Mouse (Mus musculus) kidney, embryonic 14.5 days (tissue): ENCODE measurements around the gene Mkrn3. TPM values are rescaled to one million over a fixed set of nuclear protein-coding genes. Genes with fewer than 3 reads are reported as not detected.

Experiments used
- polyA plus RNA-seq: library from polyadenylated mRNA; unstranded; fragments of >200 nt; fragmentation: Nextera tagmentation; extraction: Ambion mirVana; gene quantifications from 2 replicates; pipeline ENCODE4 v1.2.1, GENCODE M21; 2014

The Mkrn3 gene
- polyA plus RNA-seq, 1 experiment from 2014 or later, result 5.4 TPM

Other genes starting within 250 kb of the Mkrn3 start
- gene Ndn, start 73.6 kb downstream of the Mkrn3 start, polyA plus RNA-seq, result 75.1 and 78.4 TPM in 2 replicates
- 0.39 and 0.84 TPM in 2 replicates for gene Magel2, start 43.1 kb downstream of the Mkrn3 start, polyA plus RNA-seq
- gene Peg12, start 44.4 kb upstream of the Mkrn3 start, polyA plus RNA-seq, result 25.9 and 31.4 TPM in 2 replicates